Mouse (Mus musculus): Measurements from ENCODE around the gene Parp16. TPM values are rescaled to one million over a fixed set of nuclear protein-coding genes. Genes with fewer than 3 reads are reported as not detected.

The Parp16 gene
- 10.5 TPM for polyA plus RNA-seq (2014; fragmentation: Illumina TruSeq; extraction: RNeasy Lipid Tissue Mini Kit (QIAGEN cat#74804); ENCODE audit: low read depth, low replicate concordance)

GRCm38 (mm10) chr9:65195053-65195452, at the start of gene Parp16:
TSS of gene Parp16 (plus strand) at chr9:65195353.

DNA sequence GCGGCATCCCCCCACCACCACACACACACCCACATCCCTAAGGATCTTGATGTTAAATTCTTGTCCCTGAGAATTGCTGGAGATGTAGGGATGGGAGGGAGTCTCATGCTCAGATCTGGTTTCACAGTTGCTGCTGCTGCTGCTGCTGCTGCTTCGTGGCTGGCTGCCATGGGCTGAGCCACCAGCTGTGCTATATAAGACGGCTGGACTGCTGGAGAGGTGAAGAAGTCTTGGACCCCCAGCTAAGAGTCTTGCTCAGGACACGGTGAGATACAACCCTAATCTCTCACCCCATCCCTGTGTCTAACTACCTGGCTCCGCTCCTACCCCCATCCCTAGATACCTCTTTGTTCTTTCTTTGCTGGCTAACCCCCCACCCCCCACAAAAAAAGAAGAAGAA, 69.8 kb downstream of the Parp16 start, which contains the start of gene Cilp:
TSS of gene Cilp (plus strand) at position 222 of the 400 bp plus-strand sequence.

Other genes with a start within 250 kb of the Parp16 start
- gene Slc24a1, start 243.7 kb upstream of the Parp16 start, polyA plus RNA-seq (2014; fragmentation: Illumina TruSeq; extraction: RNeasy Lipid Tissue Mini Kit (QIAGEN cat#74804); ENCODE audit: low read depth, low replicate concordance): not detected
- 7.2 TPM for gene Ints14, start 234.4 kb upstream of the Parp16 start, polyA plus RNA-seq (2014; fragmentation: Illumina TruSeq; extraction: RNeasy Lipid Tissue Mini Kit (QIAGEN cat#74804); ENCODE audit: low read depth, low replicate concordance)
- gene Hacd3, start 173.7 kb upstream of the Parp16 start, polyA plus RNA-seq (2014; fragmentation: Illumina TruSeq; extraction: RNeasy Lipid Tissue Mini Kit (QIAGEN cat#74804); ENCODE audit: low read depth, low replicate concordance): 187 TPM
- gene Dpp8, start 162.9 kb upstream of the Parp16 start, polyA plus RNA-seq (2014; fragmentation: Illumina TruSeq; extraction: RNeasy Lipid Tissue Mini Kit (QIAGEN cat#74804); ENCODE audit: low read depth, low replicate concordance): 42.6 TPM
- 0.13 TPM for gene Igdcc4, start 93.9 kb upstream of the Parp16 start, polyA plus RNA-seq (2014; fragmentation: Illumina TruSeq; extraction: RNeasy Lipid Tissue Mini Kit (QIAGEN cat#74804); ENCODE audit: low read depth, low replicate concordance)
- not detected for gene Igdcc3, start 54.2 kb upstream of the Parp16 start, polyA plus RNA-seq (2014; fragmentation: Illumina TruSeq; extraction: RNeasy Lipid Tissue Mini Kit (QIAGEN cat#74804); ENCODE audit: low read depth, low replicate concordance)
- gene Cilp, start 69.8 kb downstream of the Parp16 start, polyA plus RNA-seq (2014; fragmentation: Illumina TruSeq; extraction: RNeasy Lipid Tissue Mini Kit (QIAGEN cat#74804); ENCODE audit: low read depth, low replicate concordance): 0.21 TPM
- 578 TPM for gene Clpx, start 98.9 kb downstream of the Parp16 start, polyA plus RNA-seq (2014; fragmentation: Illumina TruSeq; extraction: RNeasy Lipid Tissue Mini Kit (QIAGEN cat#74804); ENCODE audit: low read depth, low replicate concordance)
- gene Pdcd7, start 150.8 kb downstream of the Parp16 start, polyA plus RNA-seq (2014; fragmentation: Illumina TruSeq; extraction: RNeasy Lipid Tissue Mini Kit (QIAGEN cat#74804); ENCODE audit: low read depth, low replicate concordance): 4.7 TPM
- gene Ubap1l, start 165.7 kb downstream of the Parp16 start, polyA plus RNA-seq (2014; fragmentation: Illumina TruSeq; extraction: RNeasy Lipid Tissue Mini Kit (QIAGEN cat#74804); ENCODE audit: low read depth, low replicate concordance): not detected
- gene Kbtbd13, start 196.3 kb downstream of the Parp16 start, polyA plus RNA-seq (2014; fragmentation: Illumina TruSeq; extraction: RNeasy Lipid Tissue Mini Kit (QIAGEN cat#74804); ENCODE audit: low read depth, low replicate concordance): 0.16 TPM
- gene Rasl12, start 203.2 kb downstream of the Parp16 start, polyA plus RNA-seq (2014; fragmentation: Illumina TruSeq; extraction: RNeasy Lipid Tissue Mini Kit (QIAGEN cat#74804); ENCODE audit: low read depth, low replicate concordance): not detected
- 6.3 TPM for gene Slc51b, start 227.6 kb downstream of the Parp16 start, polyA plus RNA-seq (2014; fragmentation: Illumina TruSeq; extraction: RNeasy Lipid Tissue Mini Kit (QIAGEN cat#74804); ENCODE audit: low read depth, low replicate concordance)
- gene Mtfmt, start 240.4 kb downstream of the Parp16 start, polyA plus RNA-seq (2014; fragmentation: Illumina TruSeq; extraction: RNeasy Lipid Tissue Mini Kit (QIAGEN cat#74804); ENCODE audit: low read depth, low replicate concordance): 10.0 TPM